Mouse (Mus musculus) retina, embryonic 14.5 days (tissue): ENCODE measurements around the gene 4930563M21Rik.
"Not testable (repeated sequence)": the region's sequence is repeated elsewhere in the genome, so short reads cannot be mapped to it uniquely, and the experiment has no call there.

Source experiments
- DNase-seq: peaks from one replicate; pipeline ENCODE4 v3.0.0-alpha.2; 2015; ENCODE audit warnings: low spot score

The 4930563M21Rik gene

DNA sequence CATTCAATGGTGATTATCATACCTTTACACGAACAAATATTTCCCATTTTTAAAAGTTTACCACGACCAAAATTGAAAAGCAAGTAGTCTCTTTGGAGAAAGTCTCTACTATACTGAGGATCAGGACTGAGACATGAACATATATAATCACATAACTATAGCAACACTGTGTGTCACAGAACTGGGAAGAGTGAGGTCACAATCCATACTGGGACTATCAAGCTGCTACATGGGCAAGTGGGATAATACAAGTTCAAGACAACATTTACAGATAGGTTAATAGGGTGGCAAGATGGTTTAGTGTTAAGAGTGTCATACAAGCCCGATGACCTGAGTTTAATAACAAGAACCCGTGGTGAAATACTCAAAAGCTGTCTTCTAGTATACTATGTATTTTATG is at the start of gene 4930563M21Rik:
4930563M21Rik (minus strand) TSS at position 101 of the 400 bp plus-strand sequence.
- DNase-seq = no peak

DNA sequence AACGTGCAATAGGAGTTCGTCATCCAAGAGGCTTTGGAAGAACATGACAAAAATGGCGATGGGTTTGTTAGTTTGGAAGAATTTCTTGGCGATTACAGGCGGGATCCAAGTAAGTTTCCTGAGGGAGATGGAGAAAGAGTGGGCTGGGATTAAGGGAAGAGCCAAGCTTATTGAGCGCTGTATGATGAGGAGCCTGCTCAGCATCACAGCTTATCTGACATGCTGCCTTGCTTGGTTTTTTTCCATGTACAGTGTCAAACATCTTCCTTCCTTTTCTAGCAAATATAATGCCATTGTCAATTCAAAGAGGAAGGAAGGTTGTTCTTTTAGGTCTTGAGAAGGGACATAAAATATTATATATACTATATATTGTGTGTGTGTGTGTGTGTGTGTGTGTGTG is 45.8 kb upstream of the 4930563M21Rik start:
- DNase-seq = no peak

DNA sequence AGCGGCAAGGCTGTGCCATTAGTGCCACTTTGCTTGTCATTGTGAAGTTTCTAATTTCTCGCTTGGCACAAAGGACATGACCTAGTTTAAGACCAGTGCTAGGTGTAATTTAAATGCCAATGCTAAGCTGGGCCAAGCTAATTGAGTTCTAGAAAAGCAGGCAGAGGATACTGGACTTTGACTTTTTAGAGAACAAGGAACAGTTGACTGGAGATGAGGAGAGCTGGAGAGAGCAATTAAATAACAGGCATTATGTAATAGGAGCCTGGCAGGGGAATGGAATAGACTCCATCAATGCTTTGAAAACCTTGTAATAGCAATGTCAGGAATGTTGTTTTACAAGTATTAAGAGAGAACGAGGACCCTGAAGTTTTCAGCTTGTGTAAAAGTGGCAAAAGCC is 43.4 kb upstream of the 4930563M21Rik start:
- no peak for DNase-seq

DNA sequence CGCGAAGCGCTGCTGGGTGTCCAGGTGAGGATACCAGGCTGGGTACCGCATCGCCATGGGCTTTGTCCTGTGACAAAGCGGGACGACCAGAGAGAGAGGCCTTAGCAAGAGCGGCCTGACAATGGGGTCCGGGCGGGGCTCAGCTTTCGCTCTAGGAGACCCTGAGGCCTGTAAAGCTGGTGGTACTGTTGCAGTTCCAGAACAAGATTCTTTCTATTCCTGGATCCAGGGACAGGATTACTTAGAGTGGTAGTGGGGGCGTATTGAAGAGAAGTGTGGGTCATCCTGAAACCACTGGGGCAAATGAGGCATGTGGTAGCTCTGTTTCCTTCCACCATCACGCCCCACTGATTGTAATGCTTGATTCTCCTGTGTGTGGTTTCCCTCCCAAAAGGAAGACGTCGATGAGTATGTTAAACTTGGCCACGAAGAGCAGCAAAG is 31.9 kb upstream of the 4930563M21Rik start:
- DNase-seq = no peak

DNA sequence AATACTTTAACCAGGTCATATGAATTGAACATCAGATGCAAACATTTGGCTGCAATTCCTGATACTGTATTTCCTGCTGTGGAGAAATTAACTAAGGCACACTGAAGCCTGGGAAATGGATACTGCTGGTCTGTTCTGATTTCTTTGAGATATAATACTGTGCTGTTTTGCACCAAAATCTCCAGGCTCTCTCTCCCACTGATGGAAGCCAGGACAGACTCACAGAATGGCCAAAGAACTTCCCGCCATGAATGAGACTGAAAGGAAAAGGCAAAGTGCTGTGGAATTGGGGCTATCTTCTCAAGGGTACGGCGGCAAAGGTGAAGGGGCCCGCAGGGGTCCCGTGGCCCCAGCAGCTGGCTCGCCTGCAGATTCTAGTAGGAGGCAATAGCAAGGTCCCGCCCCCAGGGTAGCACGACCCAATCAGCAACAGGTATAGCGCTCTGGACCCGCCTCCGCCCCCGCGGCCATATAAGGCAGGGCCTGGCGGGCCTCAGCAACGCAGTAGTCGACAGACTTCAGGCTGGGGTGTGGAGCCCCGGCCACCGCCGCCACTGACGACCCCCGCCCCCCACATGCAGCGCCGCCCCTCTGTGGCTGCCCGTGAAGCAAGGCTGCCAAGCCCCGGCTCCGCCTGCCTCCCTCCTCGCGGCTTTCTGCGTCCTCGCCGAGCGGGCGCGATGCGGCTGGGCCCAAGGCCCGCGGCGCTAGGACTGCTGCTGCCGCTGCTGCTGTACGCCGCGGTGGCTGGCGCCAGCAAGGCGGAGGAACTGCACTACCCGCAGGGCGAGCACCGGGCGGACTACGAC is 31.2 kb upstream of the 4930563M21Rik start, which contains the start of gene Rcn2:
Rcn2 (plus strand) TSS at position 474 of the 809 bp plus-strand sequence.
- peak; percentile 98 for DNase-seq

DNA sequence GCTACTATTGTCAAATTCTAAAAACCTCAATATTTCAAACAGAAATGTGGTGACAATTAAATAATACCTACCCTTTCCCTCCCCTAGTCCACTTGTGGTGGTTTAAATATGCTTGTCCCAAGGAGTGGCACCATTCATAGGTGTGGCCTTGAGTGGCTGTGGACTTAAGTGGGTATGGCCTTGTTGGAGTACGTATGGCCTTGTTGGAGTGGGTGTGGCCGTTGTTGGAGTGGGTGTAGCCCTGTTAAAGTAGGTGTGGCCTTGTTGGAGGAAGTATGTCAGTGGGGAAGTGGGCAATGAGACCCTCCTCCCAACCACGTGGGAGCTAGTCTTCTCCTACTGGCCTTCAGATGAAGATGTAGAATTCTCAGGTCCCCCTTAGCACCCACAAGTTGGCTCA is 21.9 kb upstream of the 4930563M21Rik start:
- no peak for DNase-seq

DNA sequence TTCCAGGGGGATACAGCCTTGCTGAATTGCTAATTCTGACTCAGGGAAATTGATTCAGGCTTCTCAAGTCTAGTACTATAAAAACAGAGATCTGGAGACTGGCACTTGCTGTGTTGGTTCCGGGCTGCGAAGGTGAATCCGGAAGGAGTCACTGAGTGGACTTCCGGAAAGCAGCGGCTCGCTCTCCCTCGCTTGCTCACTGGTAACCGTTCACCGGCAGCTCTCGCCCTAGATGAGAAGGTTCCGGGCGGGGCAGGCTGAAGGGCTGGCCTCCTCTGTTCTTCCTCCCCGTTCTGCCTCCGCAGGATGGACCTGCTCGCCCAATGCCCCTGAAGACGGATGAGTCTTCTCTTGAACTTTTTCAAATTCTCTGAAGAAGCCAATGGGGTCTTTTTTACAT is 16.9 kb upstream of the 4930563M21Rik start:
- no peak for DNase-seq

DNA sequence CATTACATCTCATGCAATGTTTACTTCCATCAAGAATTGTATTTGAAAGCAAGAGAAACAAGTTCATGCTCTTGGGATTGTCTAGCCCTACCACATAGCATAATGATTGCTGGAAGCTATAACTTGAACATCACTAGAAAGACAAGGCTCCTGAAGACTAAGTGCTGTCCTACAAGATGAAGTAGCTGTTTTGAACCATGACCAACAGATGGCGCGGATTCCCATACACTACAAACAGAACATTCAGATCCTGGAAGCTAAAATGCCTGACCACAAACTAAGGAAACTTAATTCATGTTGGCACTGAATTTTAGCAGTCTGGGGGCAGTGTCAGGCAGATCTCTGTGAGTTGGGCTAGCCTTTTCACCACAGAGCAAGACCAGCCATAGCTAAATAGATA is 14.4 kb upstream of the 4930563M21Rik start:
- DNase-seq = peak; percentile 61

DNA sequence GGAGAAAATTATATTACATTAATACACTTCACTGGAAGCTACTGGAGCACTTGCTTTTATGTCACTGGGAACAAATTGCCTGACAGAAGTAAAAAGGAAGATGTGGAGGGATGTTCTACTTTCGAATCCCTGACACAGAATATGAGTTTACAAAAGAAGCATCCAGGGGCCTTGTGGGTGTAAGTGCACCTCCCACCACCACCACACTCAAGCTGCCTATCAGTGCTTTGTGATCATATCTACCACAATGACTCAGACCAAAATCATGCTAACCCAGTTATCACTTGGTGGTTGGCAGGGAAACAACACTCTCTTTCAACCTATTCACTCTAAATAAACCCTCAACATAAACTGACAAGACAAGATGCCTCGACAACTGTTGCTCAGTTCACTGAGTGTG is 5.7 kb downstream of the 4930563M21Rik start:
- not testable (repeated sequence) for DNase-seq

DNA sequence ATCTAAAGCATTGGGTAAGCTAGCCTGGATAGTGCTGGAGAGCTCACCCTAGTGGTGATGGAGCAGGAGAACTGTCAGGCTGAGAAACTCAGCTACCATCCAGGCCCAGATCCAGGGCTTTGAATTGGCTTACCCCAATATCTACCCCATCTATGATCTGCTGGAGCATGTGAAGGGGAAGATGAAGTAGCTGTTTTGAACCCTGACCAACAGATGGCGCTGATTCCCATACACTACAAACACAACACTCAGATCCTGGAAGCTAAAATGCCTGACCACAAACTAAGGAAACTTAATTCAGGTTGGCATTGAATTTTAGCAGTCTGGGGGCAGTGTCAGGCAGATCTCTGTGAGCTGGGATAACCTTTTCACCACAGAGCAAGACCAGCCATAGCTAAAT is 63.5 kb downstream of the 4930563M21Rik start:
- peak; percentile 65 for DNase-seq

DNA sequence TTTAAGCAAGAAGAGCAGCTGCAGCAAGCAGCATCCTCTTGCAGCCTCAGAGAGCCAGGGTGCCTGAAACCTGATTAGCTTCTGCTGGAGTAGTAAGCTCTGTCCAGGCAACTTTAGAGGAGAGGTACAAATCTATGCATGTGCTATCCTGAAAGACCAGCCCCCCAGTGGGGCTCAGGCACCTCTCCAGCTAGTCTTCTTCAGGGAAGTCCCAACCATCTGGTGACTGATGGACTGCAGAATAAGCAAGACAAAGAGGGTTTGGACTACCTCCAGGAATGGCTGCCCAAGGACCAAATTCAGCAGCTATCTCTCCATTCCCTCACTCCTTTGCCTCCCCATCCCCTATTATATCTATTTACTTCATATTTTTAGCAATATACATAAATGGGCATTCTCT is 69.0 kb downstream of the 4930563M21Rik start:
- no peak for DNase-seq

DNA sequence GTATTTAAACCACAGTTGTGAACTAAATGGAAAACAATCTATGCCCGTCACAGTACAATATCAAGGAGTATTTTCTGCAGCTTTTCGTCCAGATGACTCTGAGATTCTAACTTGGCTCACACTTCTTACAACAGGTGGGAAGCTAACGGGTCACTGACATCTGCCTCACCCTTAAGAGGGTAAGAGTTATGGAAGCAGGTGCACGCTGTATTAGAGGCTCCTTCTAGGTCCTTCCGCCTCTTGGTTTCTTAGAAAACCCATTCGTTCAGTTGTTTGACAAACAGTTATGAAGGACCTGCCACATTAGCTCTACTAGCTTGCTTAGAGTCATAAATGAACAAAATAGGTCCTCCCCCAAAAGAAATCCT is 71.7 kb downstream of the 4930563M21Rik start:
- peak; percentile 16 for DNase-seq

DNA sequence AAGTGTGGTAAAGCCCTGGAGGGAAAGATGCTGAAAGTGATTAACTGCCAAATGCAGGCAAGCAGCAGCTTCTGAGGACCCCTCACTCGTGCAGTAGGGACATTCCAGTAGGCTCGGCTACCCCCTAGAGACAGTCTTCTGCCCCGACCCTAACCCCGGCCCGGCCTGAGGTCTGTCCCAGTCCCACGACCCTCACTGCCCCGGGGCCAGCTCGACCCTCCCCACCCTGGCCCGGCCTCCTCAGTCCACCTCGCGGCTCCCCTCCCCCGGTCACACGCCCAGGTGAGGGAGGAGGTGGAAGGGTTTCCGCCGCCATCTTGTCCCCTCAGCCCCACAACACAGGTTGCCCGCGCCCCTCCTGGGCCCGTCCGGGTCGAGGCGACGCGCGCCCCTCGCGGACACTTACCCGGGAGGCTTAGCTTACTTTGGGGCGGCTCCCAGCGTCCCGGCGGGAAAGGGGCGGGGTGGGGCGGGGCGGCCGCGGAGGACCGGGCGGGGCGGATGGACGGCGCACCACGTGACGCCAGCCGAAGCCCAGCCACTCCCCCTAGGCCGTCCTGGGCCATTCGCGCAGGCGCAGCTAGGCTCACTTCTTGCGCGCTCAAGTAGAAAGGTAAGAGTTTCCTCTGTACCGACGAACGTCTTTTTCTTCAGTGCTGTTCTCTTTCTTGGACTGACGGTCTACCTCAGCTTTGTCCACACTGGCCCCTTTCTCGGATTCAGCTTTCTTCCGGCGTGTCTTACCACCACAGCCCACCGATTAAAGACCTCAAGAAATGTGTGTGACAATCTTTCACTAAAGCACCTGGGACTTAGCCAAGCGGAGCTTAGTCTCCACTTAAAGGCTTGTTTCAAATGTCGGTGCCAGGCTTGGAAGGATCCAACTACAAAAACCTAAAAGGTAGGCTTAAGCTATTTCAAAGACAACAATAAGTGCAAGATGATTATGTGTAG is 72.4 kb downstream of the 4930563M21Rik start, which contains the start of gene Scaper:
Scaper (minus strand) TSS at position 456 of the 954 bp plus-strand sequence.
- DNase-seq = peak; percentile 96

DNA sequence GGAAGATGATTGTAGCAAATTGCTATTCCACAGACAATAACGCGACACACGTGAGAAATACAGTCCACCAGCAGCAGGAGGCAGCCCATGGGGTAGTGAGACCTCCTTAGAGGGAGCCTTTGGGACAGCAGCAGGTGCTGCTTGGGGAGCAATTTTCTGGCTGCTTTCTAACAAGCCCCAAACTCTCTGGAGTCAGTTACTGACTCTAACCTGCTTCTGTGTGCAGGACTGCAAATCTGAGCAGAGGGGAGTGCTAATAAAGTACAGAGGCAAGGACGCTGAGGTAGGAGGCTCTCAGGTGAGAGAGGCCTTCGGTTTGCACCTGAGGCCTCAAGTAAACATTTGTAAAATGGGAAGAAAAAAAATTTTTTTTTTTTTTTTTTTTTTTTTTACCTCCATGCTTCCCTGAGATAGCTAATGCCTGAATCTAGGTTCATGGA is 73.1 kb downstream of the 4930563M21Rik start:
- DNase-seq = peak; percentile 18

DNA sequence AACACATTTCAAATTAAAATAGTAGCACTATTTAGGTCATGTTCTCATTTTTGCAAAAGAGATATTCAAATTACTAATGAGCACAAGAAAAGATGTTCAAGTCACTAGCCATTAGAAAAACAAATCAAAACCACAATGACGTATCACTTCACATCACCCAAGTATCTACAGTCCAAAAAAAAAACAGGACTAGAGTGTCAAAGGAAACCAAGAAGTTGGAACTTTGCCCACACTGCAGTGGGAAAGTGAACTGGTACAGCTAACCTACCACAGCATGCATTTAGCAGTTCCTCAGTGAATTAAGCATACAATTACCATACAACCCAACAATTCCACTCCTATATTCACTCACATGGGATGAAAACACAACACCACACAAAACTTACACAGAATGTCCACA is 77.9 kb downstream of the 4930563M21Rik start:
- no peak for DNase-seq

DNA sequence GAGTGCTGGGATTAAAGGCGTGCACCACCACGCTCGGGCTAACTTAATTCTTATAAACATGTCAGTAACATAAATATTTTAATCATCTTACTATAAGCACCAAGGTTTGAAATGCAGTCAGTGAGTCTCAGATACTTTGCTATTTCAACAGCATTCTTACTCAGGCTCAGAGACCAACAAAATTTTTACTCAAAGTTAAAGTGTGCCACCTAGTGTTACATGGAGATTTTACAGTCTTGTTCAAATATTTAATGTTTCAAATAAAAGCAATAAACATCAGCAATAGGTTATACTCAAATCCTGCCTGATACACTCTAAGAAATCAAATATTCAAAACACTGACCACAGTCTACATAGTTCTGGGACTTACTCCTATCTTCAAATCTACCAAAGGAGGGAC is 91.8 kb downstream of the 4930563M21Rik start:
- peak; percentile 80 for DNase-seq

DNA sequence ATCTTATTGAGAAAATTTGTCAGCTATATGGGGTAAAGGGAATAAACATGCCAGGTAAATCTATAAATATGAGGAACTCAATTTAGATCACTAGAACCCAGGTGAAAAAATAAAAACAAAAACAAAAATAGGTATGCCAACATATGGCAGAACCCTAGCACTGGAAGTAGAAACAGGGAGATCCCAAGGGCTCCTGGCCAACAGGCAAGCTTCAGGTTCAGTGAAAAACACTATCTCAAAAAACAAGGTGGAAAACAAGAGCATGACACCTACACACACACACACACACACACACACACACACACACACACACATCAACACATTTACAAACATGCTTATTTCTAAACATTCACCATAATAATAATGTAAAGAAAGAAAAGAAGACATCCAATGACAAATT is 93.6 kb downstream of the 4930563M21Rik start:
- no peak for DNase-seq
